Mouse (Mus musculus) adrenal gland (tissue): ENCODE measurements at regions not wholly inside any gene's neighbourhood (a gene's known extent, or its start where the extent isn't known, plus 50 kb on each side); places are given as distances from the start of the nearest gene placed in this dataset.

Source experiments
- intact Hi-C: fragments of 180-260 bp; cut with DNase I; formaldehyde crosslinking; loops from one replicate; pipeline ENCODE4 v1.15.1; 2025

DNA sequence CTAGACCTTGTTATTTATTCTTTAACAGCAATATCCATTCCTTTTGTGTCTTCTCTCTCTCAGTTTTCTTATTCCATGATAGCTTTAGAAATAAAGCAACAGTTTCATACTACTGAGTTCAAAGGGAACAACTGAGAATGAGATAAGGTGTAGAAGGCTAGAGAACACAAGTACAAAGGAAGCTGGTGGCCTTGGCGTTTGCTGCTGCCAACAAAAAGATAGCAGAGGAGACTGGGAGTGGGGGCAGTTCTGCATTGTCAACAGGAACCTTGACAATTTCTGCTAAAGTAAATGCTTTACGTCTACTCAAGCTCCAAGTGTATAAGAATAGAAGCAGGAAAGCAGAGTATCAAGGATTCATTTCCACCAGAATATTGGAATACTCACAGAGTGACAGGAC is 109.3 kb upstream of the B430305J03Rik start:
- intact Hi-C loops = no loop called here

DNA sequence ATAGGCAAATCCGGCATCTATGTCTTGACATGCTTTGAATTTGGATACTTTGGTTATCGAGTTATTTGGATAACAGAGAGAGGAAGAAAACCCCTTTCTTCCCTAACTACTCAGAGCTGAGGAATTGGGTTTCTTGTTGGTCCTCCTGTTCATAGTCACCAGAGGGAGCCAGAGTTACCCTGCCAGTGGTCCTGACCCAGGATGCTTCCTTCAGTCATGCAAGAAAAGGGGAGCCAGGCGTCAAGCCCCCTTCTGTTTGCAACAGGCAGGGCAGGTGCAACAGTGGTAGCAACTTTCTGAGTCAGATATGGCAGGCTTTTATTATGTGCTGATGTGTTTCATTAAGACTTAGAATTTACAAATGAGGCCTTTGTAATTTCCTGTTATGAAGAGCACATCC is 101.4 kb upstream of the B430305J03Rik start:
- intact Hi-C loops = loop anchor here (10.0 kb wide), 1 partner anchor 368 kb away; no protein-coding TSS in a partner anchor

GRCm38 (mm10) chr3:61466641-61467040 is 100.9 kb upstream of the B430305J03Rik start:
- intact Hi-C loops = loop anchor here (10.0 kb wide), 1 partner anchor 368 kb away; no protein-coding TSS in a partner anchor

- intact Hi-C loops = loop anchor here (10.0 kb wide), 1 partner anchor 375 kb away; no protein-coding TSS in a partner anchor
Measured at GRCm38 (mm10) chr3:61460076-61460475, 94.3 kb upstream of the B430305J03Rik start.

DNA sequence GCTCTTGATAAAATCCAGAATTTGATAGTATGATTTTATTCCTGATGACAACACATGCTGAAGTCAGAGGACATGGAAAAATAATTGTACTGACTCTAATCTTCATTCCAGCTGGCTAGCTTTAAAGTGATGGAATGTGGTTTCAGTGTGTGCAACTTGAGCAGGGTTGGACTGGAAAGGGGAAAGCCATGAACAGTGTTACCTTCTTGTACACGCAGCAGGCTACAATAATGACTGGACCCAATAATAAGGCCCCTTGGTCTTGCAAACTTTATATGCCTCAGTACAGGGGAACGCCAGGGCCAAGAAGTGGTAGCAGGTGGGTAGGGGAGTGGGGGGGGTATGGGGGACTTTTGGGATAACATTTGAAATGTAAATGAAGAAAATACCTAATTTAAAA is 90.8 kb upstream of the B430305J03Rik start:
- intact Hi-C loops = no loop called here

- intact Hi-C loops = no loop called here
Measured at GRCm38 (mm10) chr3:61442000-61442739, 76.4 kb upstream of the B430305J03Rik start.

- intact Hi-C loops = no loop called here
Measured at GRCm38 (mm10) chr3:61441445-61441844, 75.7 kb upstream of the B430305J03Rik start.

DNA sequence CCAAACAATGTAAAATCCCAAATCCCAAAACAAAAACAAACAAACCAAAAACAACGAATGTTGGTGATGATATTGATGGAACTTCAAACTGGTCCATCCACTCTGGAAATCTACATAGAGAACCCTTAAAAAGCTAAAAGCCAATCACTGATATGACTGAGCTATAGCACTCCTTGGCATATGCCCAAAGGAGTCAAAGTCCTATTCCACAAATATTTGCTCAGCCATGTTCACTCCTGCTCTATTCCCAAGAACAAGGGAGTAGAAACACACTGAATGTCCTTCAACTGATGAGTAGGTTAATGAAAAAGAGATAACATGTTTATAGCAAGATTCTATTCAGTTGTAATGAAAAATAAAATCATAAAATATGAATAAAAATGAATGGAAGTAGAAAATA is 63.0 kb upstream of the B430305J03Rik start:
- intact Hi-C loops = no loop called here

DNA sequence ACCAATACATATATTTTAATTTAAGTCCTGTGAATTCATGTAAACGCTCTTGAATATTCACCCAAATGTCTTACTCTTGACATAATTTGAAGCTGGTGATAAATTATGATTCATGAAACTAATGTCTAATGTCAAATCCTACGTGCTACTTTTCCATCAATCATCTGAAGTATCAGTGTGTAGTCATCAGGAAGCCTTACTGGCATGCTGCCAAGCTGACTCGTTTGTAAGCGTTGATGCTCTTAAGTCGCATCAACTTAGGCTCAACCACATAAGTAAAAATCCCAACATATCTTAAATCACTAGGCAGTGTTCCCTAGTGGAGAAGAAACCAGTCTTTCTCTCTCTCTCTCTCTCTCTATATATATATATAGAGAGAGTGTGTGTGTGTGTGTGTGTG is 58.2 kb upstream of the B430305J03Rik start:
- intact Hi-C loops = no loop called here

DNA sequence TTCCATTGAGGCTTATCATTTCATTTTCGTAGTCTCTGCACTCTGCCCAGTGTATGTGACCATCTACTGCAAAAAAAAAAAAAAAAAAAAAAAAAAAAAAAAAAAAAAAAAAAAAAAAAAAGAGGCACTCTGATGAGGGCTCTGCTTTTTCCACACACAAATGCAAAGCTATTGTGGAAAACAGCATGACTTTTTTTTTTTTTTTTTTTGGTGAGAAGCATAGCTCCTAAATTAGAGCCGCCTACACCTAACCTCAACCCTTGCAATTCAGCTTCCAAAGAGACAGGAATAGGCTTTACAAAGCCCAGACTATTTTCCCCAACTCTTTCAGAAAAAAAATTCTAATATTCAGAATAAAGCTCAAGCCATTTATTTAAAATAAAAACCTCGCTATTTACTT is 54.0 kb upstream of the B430305J03Rik start:
- intact Hi-C loops = no loop called here

GRCm38 (mm10) chr3:61418096-61418495 is 52.3 kb upstream of the B430305J03Rik start:
- intact Hi-C loops = no loop called here
